Mouse (Mus musculus) Patski (cell line): Measurements from ENCODE around the gene Ddb1. TPM values are rescaled to one million over a fixed set of nuclear protein-coding genes. Genes with fewer than 3 reads are reported as not detected.

Source experiments
- ATAC-seq: fragments of 100-300 bp; one replicate; pipeline ENCODE4 v1.8.0; 2021
- CTCF ChIA-PET: fragments of 350-600 bp; sonication (Branson Sonifier 250); formaldehyde crosslinking; loops from one replicate; lab custom pipeline; 2022; ENCODE audit warnings: inconsistent platforms; lab: Charles Lee
- POLR2A ChIA-PET: fragments of 350-600 bp; sonication (Branson Sonifier 250); formaldehyde crosslinking; loops from one replicate; lab custom pipeline; 2022; ENCODE audit warnings: antibody characterized with exemption, inconsistent platforms; lab: Charles Lee
- DNase-seq: peaks from one replicate; pipeline ENCODE4 v3.0.0-alpha.2; 2011; ENCODE audit warnings: low read depth, low spot score
- H3K27me3 ChIP-seq: fragments of 371-371 bp; one replicate; pipeline ENCODE4 v1.5.1; 2021
- CTCF ChIP-seq: fragments of 100-300 bp; IDR thresholded peaks from one replicate; pipeline ENCODE4 v1.5.1; 2021
- in situ Hi-C: fragments of 300-500 bp; cut with MboI; formaldehyde crosslinking; loops from 3 replicates; pipeline ENCODE4 v1.11.1; 2018; ENCODE audit warnings: low pct_unique_long_range_greater_than_20kb, mixed read lengths
- polyA plus RNA-seq: library from polyadenylated mRNA; unstranded; gene quantifications from one replicate; pipeline ENCODE4 v1.2.3, GENCODE M21; 2021

The Ddb1 gene
- polyA plus RNA-seq, 1 experiment from 2014 or later, result 622 TPM

GRCm38 (mm10) chr19:10656058-10656457 lies 50.9 kb downstream of the Ddb1 start:
- in situ Hi-C loops, result no loop called here
- CTCF ChIA-PET, result interaction anchor here (1.4 kb wide), 1 partner anchor 21 kb away, joined by 3 read pairs; no protein-coding TSS in a partner anchor
- TF ChIP-seq CTCF, result no peak
- H3K27me3 ChIP-seq, result no peaks in the 10 kb centered on the region
- POLR2A ChIA-PET, result interaction anchor here (0.6 kb wide), 1 partner anchor 12 kb away, joined by 3 read pairs; no protein-coding TSS in a partner anchor
- ATAC-seq (no peak), DNase-seq (no peak)

GRCm38 (mm10) chr19:10657742-10658141 lies 52.6 kb downstream of the Ddb1 start:
- DNase-seq (no peak), ATAC-seq (no peak)
- ChIA-PET POLR2A (interaction anchor here (0.7 kb wide), 1 partner anchor 95 kb away, joined by 3 read pairs; no protein-coding TSS in a partner anchor), CTCF (no interaction called here)
- H3K27me3 ChIP-seq, result no peaks in the 10 kb centered on the region
- in situ Hi-C loops, result no loop called here
- TF ChIP-seq CTCF, result no peak

DNA sequence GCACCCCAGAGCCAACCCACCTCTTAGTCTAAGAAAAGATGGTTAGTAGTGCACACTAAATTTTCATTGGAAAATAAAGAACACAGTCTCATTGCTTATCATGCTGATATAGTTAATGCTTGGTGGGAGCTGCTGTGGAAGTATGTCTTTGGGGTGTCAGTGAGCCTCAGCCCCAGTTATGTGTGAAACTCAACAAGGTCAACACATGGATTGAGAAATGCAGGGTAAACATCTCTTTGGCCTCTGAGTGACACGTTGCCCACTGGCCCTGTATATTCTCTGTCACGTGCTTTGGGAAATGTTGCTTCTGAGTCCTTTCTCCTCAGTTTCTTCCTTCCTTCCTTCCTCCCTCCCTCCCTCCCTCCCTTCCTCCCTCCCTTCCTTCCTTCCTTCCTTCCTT lies 53.3 kb downstream of the Ddb1 start:
- ATAC-seq (no peak), DNase-seq (no peak)
- POLR2A ChIA-PET, result no interaction called here
- no peak for TF ChIP-seq CTCF
- H3K27me3 ChIP-seq, result no peaks in the 10 kb centered on the region
- in situ Hi-C loops, result no loop called here
- CTCF ChIA-PET, result no interaction called here

GRCm38 (mm10) chr19:10661373-10661772 lies 56.2 kb downstream of the Ddb1 start:
- ATAC-seq, result no peak
- CTCF ChIA-PET, result interaction anchor here (1.1 to 1.2 kb wide), 3 partner anchors 11 to 49 kb away, joined by 3 to 4 read pairs (median 4); no protein-coding TSS in a partner anchor
- in situ Hi-C loops, result no loop called here
- POLR2A ChIA-PET, result no interaction called here
- no peak for DNase-seq
- no peak for TF ChIP-seq CTCF
- H3K27me3 ChIP-seq, result no peaks in the 10 kb centered on the region

- H3K27me3 ChIP-seq, result no peaks in the 10 kb centered on the region
- ChIA-PET CTCF (interaction anchor here (1.1 to 1.2 kb wide), 3 partner anchors 10 to 48 kb away, joined by 3 to 4 read pairs (median 4); no protein-coding TSS in a partner anchor), POLR2A (no interaction called here)
- no peak for TF ChIP-seq CTCF
- in situ Hi-C loops, result no loop called here
- DNase-seq (no peak), ATAC-seq (no peak)
Observed at GRCm38 (mm10) chr19:10661919-10662318, 56.8 kb downstream of the Ddb1 start.

DNA sequence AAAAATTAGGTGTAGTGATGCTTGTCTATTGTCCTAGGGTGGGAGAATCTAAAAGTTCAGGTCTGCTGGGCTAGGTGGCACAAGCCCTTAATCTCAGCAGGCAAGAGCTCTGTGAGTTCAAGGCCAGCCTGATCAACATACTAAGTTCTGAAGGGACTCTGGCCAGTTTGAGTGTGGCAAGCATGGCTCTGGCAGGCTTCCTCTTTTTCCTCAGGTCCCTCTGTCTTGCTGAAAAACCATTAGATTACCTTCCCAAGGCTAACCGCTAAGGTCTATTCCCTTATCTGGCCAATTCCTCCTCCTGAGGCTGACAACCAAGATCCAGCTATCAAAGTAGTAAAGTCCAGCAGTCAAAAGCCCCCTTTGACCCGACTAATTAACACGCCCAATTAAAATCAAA lies 57.5 kb downstream of the Ddb1 start:
- ChIA-PET POLR2A (no interaction called here), CTCF (interaction anchor here (1.1 to 1.2 kb wide), 3 partner anchors 10 to 47 kb away, joined by 3 to 4 read pairs (median 4); no protein-coding TSS in a partner anchor)
- DNase-seq, result no peak
- in situ Hi-C loops, result no loop called here
- no peak for ATAC-seq
- H3K27me3 ChIP-seq, result no peaks in the 10 kb centered on the region
- no peak for TF ChIP-seq CTCF

GRCm38 (mm10) chr19:10665093-10665492 lies 60.0 kb downstream of the Ddb1 start:
- ATAC-seq (no peak), DNase-seq (no peak)
- in situ Hi-C loops, result loop anchor here (5.0 kb wide), 1 partner anchor 297 kb away; no protein-coding TSS in a partner anchor
- ChIA-PET POLR2A (interaction anchor here (0.6 to 0.7 kb wide), 2 partner anchors 30 to 54 kb away, joined by 4 read pairs; no protein-coding TSS in a partner anchor), CTCF (interaction anchor here (0.8 to 2.4 kb wide), 7 partner anchors 8 to 44 kb away, joined by 3 to 13 read pairs (median 4); partner anchors contain the start of gene Pga5)
- TF ChIP-seq CTCF, result no peak
- H3K27me3 ChIP-seq, result no peaks in the 10 kb centered on the region

- no peak for DNase-seq
Observed at GRCm38 (mm10) chr19:10665499-10665898, 60.4 kb downstream of the Ddb1 start.

GRCm38 (mm10) chr19:10671319-10671718 lies 66.2 kb downstream of the Ddb1 start:
- ChIA-PET POLR2A (no interaction called here), CTCF (interaction anchor here (1.7 kb wide), 1 partner anchor 9 kb away, joined by 4 read pairs; no protein-coding TSS in a partner anchor)
- in situ Hi-C loops, result no loop called here
- no peaks in the 10 kb centered on the region for H3K27me3 ChIP-seq
- DNase-seq (no peak), ATAC-seq (no peak)
- TF ChIP-seq CTCF, result no peak

More at GRCm38 (mm10) chr19:10665499-10665898, 60.4 kb downstream of the Ddb1 start:
- in situ Hi-C loops, result loop anchor here (5.0 kb wide), 1 partner anchor 297 kb away; no protein-coding TSS in a partner anchor
- ATAC-seq, result peak; percentile 52
- no peaks in the 10 kb centered on the region for H3K27me3 ChIP-seq
- TF ChIP-seq CTCF, result peak; percentile 95
- ChIA-PET POLR2A (interaction anchor here (0.6 to 0.7 kb wide), 2 partner anchors 31 to 53 kb away, joined by 4 read pairs; no protein-coding TSS in a partner anchor), CTCF (interaction anchor here (0.8 to 2.4 kb wide), 7 partner anchors 8 to 44 kb away, joined by 3 to 13 read pairs (median 4); partner anchors contain the start of gene Pga5)

- POLR2A ChIA-PET, result no interaction called here
- TF ChIP-seq CTCF, result no peak
- ATAC-seq, result no peak
- in situ Hi-C loops, result no loop called here
- no peaks in the 10 kb centered on the region for H3K27me3 ChIP-seq
- CTCF ChIA-PET, result interaction anchor here (1.3 to 1.7 kb wide), 2 partner anchors 10 kb away, joined by 3 to 4 read pairs; no protein-coding TSS in a partner anchor
- no peak for DNase-seq
Observed at GRCm38 (mm10) chr19:10671854-10672417, 66.8 kb downstream of the Ddb1 start.
